Mouse (Mus musculus) thymus, postnatal 25 days (tissue): Measurements from ENCODE around the gene Trip13.

Experiments used
- DNase-seq: peaks from one replicate; pipeline ENCODE4 v3.0.0; 2022

Gene Trip13

DNA sequence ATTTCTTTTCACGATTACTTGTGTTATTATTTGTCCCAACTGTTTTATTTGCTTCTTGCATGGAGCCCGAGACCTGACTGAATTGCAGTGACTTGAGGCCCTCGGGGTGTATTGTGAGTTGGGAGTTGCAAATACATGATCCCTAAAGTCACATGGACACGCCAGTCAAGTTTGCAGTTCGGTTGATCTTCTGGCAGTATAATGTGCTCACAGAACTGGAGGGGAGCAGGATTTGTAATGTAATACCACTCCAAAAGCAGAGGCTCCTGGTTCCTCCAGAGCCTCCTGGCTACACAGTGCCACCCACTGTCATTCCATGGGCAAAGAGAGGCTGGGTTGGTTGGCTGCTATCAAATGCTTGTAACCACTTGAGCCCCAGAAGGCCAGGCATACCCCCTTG is 51.0 kb downstream of the Trip13 start:
- no peak for DNase-seq

DNA sequence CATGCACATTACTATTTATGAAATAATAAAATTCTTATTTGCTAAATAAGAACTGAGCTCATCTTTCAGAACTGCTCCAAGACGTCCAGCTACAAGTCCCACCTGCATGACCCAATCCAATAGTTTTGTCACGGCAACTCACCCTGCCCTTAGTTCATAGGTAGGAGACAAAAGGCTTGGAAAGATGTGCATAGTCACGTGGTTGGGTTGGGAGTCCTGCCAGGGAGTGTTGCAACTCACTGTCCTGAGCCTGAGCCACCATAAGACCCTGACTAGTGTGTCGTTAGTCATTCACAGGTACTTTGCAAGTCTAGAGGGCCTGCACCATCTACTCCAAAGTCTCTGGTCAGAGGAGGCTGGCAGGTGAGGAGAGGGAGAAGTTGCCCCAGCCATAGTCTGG is 51.5 kb downstream of the Trip13 start:
- DNase-seq: no peak

GRCm38 (mm10) chr13:73885656-73886055 is 51.9 kb downstream of the Trip13 start:
- DNase-seq: no peak

- DNase-seq: no peak
These were observed 56.2 kb downstream of the Trip13 start for GRCm38 (mm10) chr13:73881347-73881746.

- peak; percentile 71 for DNase-seq
These were observed 57.8 kb downstream of the Trip13 start for GRCm38 (mm10) chr13:73879824-73880223.

- DNase-seq: no peak
These were observed 65.4 kb downstream of the Trip13 start for GRCm38 (mm10) chr13:73872159-73872558.
